Mouse (Mus musculus): ENCODE data around the gene Wipf2.

GRCm38 (mm10) chr11:98909654-98910053 lies 46.2 kb downstream of the Wipf2 start:
- TF ChIP-seq CTCF (IDR thresholded peaks at IDR 0.05; ENCODE audit: borderline replicate concordance, insufficient read depth, low read length) (no peak), POLR2A (IDR thresholded peaks at IDR 0.05; ENCODE audit: low read depth, low read length) (no peak)

All from embryonic fibroblast, embryonic 13.5 days (primary cell).